Mouse (Mus musculus) T-helper 1 cell (primary cell): Measurements from ENCODE around the gene Lce6a.

Experiments
- in situ Hi-C: fragments of 300-600 bp; cut with MboI, MseI; formaldehyde crosslinking; loops from one replicate; pipeline ENCODE4 v1.15.1; 2025; ENCODE audit warnings: high pct_unique_total_duplicates

Gene Lce6a

DNA sequence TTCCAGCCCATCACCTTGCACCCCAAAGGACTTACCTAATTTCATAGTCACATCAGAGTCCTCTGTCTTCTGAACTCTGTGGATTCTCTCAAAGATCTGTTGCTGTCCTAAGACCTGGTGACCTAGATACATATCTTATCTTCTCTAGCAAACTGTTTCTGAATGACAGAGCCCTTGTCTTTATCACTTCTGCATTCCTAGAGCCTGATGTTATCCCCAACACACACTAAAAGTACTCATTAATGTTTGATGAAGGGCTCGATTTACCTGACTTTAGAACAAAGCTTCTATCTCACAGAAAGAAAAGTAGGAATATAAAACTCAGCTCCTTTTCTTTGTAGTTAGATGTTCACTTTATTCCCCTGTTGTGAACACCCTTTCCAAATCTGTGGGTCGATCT lies at the start of gene Lce6a:
Gene Lce6a, minus strand, starts transcription at position 101 of the 400 bp plus-strand sequence.
- in situ Hi-C loops = no loop called here

- in situ Hi-C loops = no loop called here
These were observed 48.8 kb upstream of the Lce6a start, which contains the start of gene Lce1a2 for GRCm38 (mm10) chr3:92670215-92670614. TSS of gene Lce1a2 (minus strand) at chr3:92670315.

GRCm38 (mm10) chr3:92656826-92657225 lies 35.4 kb upstream of the Lce6a start, which contains the start of gene Lce1b:
TSS of gene Lce1b (minus strand) at chr3:92656926.
- in situ Hi-C loops = no loop called here

- in situ Hi-C loops = no loop called here
These were observed 26.7 kb upstream of the Lce6a start, which contains the start of gene Lce1a1 for GRCm38 (mm10) chr3:92648207-92648606. TSS of gene Lce1a1 (minus strand) at chr3:92648307.

GRCm38 (mm10) chr3:92639854-92640253 lies 18.4 kb upstream of the Lce6a start:
- in situ Hi-C loops = no loop called here

DNA sequence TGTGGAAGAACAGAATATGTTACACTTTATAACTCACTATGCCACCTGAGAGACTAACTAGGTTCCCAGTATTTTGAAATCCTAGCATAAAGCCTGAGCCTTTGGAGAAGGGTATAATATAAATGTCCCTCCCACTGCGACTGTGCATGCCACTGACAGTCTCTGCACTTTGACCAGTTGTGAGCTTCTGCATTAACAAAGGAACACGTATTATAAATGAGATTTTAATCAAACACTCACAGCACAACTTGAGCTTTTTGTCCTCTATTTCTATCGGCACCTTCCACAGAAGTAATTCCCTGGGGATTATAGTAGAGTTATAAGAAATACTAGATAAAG lies 17.2 kb upstream of the Lce6a start:
- in situ Hi-C loops = no loop called here

DNA sequence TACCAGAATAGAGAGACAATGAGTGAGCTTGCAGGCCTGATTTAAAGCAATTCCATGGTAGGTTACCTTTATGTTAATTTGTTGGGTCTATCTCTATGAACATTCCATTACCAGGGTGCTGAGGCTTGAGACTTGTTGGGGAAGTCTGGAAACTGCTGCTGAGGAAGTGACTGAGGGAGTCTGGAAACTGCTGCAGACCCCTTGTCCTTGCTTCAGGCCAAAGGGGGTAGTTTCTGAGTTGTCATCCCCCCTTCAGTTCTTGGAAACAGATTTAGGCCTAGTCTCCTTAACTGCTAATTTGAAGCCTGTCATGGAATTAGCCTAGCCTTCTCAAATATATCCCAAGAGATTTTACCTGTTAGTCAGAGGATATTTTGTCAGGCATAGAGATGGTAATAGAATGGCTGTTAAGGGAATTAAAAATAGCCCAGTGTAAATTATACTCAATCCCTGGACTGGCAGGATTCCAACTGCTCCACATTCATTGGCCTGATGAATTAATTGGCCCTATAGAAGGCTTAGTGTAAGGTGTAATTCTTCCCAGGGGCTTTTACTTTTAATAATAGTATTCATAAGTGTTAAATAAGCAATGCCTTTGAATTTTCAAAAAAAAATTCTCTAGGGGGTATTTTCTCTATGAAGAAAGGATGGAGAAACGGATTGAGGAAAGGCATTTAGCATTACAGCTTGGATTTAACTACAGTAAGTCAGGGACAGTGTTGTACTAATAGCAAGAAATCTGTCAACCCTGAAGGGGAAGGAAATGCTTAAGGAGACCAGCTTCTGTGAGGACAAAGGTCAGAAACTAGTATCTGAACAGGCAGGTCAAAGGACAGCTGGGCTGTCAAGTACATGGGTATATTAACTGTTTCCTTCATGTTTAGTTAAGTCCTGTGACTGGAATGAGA lies 16.5 kb upstream of the Lce6a start:
- in situ Hi-C loops = no loop called here

DNA sequence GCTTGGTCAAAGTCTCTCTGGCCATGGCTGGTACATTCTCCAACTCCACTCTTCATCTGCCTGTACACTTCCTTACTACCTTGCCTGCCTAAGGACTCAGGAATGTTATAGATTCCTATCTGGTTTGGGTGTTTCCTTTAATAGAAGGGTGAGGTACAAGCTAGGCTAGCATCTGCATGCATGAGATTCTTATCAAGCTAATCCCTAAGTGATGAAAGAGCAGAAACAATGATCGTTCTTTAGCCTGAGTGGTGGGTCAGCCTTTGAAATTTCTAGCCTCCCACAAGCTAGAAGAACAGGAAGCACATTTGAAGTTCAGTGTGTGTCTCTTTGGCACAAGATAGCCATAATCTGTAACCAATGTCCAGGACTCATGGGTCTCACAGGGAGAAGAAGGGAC lies 11.7 kb downstream of the Lce6a start:
- in situ Hi-C loops = loop anchor here (10.0 kb wide), 1 partner anchor 455 kb away; no protein-coding TSS in a partner anchor

DNA sequence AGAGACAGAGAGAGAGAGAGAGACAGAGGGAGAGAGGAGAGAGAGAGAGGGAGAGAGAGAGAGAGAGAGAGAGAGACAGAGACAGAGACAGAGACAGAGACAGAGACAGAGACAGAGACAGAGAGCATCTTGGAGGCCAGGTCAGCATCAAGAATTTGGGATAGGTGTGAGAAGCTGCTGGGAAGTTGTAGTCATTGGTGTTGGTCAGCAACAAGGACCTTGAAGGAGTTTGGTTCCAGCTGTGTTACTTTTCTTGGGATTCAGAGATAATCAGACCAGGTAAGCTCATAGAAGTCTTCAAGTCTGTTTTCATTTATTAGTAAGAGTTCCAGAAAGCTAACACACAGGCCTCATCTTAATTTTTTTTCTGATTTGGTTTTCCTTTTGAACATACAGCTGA lies 14.1 kb downstream of the Lce6a start, which contains the start of gene 2210017I01Rik:
Gene 2210017I01Rik, minus strand, starts transcription at position 101 of the 400 bp plus-strand sequence.
- in situ Hi-C loops = loop anchor here (10.0 kb wide), 1 partner anchor 453 kb away; no protein-coding TSS in a partner anchor

- in situ Hi-C loops = loop anchor here (10.0 kb wide), 1 partner anchor 447 kb away; no protein-coding TSS in a partner anchor
These were observed 19.3 kb downstream of the Lce6a start for GRCm38 (mm10) chr3:92602169-92602568.

DNA sequence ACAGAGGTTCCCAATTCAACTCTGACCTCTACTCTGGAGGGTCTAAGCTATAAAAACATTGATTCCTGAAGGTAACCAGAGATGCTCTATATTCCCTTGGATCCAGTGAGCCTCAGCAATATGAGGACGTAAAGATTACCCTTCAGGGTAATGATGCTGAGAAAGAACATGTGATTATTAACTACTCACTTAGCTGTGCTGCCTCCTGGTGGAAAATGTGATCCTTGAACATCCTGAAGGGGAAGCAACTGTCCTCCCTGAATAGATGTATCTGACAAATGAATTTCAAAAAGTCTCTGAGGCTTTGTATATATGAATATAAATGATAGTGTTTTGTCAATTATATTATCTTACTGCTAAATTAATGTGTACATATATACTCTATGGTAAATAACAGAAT lies 21.0 kb downstream of the Lce6a start:
- in situ Hi-C loops = loop anchor here (10.0 kb wide), 1 partner anchor 446 kb away; no protein-coding TSS in a partner anchor

DNA sequence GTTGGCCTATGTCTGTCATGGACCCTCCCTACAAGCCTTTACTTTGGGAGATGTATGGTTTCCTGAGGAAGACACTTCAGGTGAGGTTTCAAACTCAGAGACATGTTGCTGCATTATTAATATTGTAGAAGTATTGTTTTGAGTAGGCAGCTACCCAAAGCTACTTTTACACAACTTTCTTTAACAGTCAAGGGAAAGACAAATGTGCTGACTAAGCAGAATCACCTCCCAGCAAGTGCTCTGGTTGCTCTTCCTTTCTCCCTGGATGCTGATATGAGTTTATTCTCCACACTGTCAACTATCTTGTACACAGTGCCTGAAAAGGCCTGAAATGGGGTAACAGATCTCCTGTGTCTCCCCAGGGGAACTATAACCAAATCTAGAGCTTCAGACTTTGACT lies 21.5 kb downstream of the Lce6a start:
- in situ Hi-C loops = loop anchor here (10.0 kb wide), 2 partner anchors 205 to 445 kb away; no protein-coding TSS in a partner anchor

DNA sequence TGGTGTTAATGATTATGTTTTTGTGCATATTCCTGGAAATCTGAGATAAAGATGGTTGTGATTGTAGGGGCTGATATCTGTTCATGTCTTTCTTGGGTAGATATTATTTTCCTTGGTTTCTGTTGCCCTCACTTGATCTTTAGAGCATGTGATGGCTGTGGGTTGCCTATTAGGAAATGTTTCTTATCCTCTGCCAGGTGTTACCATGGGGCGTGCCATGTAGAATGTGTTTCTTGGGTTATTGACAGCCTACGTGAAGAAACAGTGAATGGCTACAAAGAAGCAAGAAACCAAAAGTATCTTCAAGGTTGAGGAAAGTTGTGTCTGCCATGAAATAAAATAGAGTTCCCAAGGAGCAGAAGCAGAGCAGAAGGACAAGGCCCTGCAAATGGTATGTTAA lies 23.0 kb downstream of the Lce6a start:
- in situ Hi-C loops = loop anchor here (10.0 kb wide), 1 partner anchor 204 kb away; no protein-coding TSS in a partner anchor

- in situ Hi-C loops = no loop called here
These were observed 32.6 kb downstream of the Lce6a start, which contains the start of gene Smcp for GRCm38 (mm10) chr3:92588858-92589257. TSS of gene Smcp (minus strand) at chr3:92588997.

DNA sequence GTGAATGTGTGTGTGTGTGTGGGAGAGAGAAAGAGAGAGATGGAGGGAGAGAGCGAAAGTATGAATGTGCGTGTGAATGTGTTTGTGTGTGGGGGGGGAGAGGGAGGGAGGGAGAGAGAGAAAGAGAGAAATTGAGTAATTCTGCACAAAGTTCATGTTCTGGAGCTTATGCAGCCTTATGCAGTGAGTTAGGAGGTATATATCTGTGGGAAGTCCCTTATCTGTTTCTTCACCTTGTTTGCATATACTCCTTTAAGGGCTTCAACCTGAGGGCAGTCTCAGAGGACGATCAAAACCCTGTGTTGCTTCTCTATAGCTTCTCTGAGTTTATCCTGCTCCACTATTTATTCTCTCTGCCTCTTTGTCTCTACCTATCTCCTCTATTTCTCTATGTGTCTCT lies 34.3 kb downstream of the Lce6a start:
- in situ Hi-C loops = no loop called here

- in situ Hi-C loops = no loop called here
These were observed 36.4 kb downstream of the Lce6a start for GRCm38 (mm10) chr3:92585055-92585454.

- in situ Hi-C loops = no loop called here
These were observed 38.2 kb downstream of the Lce6a start for GRCm38 (mm10) chr3:92583164-92583826.

DNA sequence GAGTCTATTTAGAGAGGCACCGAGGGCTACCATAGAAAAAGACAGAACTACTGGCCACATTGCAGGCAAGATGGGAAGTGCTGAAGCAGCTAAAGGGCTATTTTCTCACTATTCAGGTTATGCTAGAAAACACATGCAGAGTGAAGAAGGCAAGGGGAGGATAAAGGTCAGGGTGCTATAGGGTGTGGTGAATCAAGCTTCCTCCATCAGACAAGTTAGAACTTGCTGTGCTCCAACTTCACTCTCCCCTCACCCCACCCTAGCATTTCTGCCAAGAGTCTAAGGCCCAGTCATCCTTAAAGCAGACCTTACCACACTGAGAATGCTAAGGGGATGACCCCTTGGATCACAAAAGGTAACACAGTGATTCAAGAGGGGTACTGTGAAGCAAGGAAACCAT lies 42.0 kb downstream of the Lce6a start:
- in situ Hi-C loops = no loop called here

GRCm38 (mm10) chr3:92578652-92579413 lies 42.6 kb downstream of the Lce6a start:
- in situ Hi-C loops = no loop called here

DNA sequence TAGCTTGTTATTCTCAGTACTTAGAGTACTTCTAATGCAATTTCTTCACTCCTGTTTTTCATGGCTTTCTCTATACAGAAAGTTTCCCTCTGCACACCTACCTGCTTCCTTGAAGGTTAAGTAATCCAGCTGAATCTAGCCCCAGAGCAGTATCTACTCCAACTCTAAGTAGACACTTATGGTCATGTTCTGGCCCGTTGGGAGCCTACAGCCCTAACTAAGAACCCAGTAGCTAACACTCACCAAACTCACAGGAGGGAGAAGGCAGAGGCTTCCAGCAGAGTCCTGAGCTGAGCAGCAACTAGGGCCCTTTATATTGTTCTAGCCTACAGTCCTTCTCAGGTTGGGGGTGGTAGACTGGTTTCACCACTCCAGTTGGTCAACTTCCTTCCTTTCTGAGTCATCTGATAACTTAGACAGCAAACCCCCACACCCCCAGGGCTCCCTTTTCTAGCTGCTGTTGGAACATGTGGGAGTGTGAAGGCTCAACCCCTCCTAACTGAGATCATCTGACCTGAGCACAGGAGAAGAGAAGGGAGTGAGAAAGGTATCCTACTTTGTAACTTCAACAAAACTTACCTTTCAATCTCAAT lies 47.9 kb downstream of the Lce6a start, which contains the start of gene Ivl:
Gene Ivl, minus strand, starts transcription at position 287 of the 593 bp plus-strand sequence.
- in situ Hi-C loops = no loop called here
